Mouse (Mus musculus): Measurements from ENCODE around the gene Ptcd1. TPM values are rescaled to one million over a fixed set of nuclear protein-coding genes. Genes with fewer than 3 reads are reported as not detected.
"Not testable (repeated sequence)": the region's sequence is repeated elsewhere in the genome, so short reads cannot be mapped to it uniquely, and the experiment has no call there.

Gene Ptcd1
- total RNA-seq, 2 experiments from 2014 or later = 9.7 to 9.8 TPM

GRCm38 (mm10) chr5:145118005-145118404, 48.9 kb downstream of the Ptcd1 start:
- DNase-seq = no peak
- intact Hi-C loops (cut with DNase I; ENCODE audit: low total_unique reads) = no loop called here

GRCm38 (mm10) chr5:145116916-145117315, 50.0 kb downstream of the Ptcd1 start:
- intact Hi-C loops (cut with DNase I; ENCODE audit: low total_unique reads) = no loop called here

GRCm38 (mm10) chr5:145116316-145116715, 50.6 kb downstream of the Ptcd1 start:
- DNase-seq = peak; percentile 71
- intact Hi-C loops (cut with DNase I; ENCODE audit: low total_unique reads) = no loop called here

More at GRCm38 (mm10) chr5:145116916-145117315, 50.0 kb downstream of the Ptcd1 start:
- DNase-seq = peak; percentile 74

- DNase-seq = no peak
- intact Hi-C loops (cut with DNase I; ENCODE audit: low total_unique reads) = no loop called here
Measured at GRCm38 (mm10) chr5:145115736-145116135, 51.2 kb downstream of the Ptcd1 start.

GRCm38 (mm10) chr5:145114606-145115473, 52.1 kb downstream of the Ptcd1 start:
- intact Hi-C loops (cut with DNase I; ENCODE audit: low total_unique reads) = no loop called here
- DNase-seq = peak; percentile 83

GRCm38 (mm10) chr5:145114071-145114605, 52.8 kb downstream of the Ptcd1 start, which contains the start of gene Arpc1b:
Gene Arpc1b (plus strand): TSS chr5:145114215.
- DNase-seq = peak; percentile 82
- intact Hi-C loops (cut with DNase I; ENCODE audit: low total_unique reads) = no loop called here

GRCm38 (mm10) chr5:145113416-145113815, 53.5 kb downstream of the Ptcd1 start:
- intact Hi-C loops (cut with DNase I; ENCODE audit: low total_unique reads) = no loop called here
- no peak for DNase-seq

- DNase-seq = no peak
- intact Hi-C loops (cut with DNase I; ENCODE audit: low total_unique reads) = no loop called here
Measured at GRCm38 (mm10) chr5:145112566-145112965, 54.3 kb downstream of the Ptcd1 start.

GRCm38 (mm10) chr5:145110401-145110800, 56.5 kb downstream of the Ptcd1 start:
- DNase-seq = no peak
- intact Hi-C loops (cut with DNase I; ENCODE audit: low total_unique reads) = no loop called here

GRCm38 (mm10) chr5:145105694-145106275, 61.1 kb downstream of the Ptcd1 start:
- DNase-seq = no peak
- intact Hi-C loops (cut with DNase I; ENCODE audit: low total_unique reads) = no loop called here

- DNase-seq = no peak
- intact Hi-C loops (cut with DNase I; ENCODE audit: low total_unique reads) = no loop called here
Measured at GRCm38 (mm10) chr5:145104328-145104727, 62.6 kb downstream of the Ptcd1 start.

GRCm38 (mm10) chr5:145102706-145103105, 64.2 kb downstream of the Ptcd1 start:
- DNase-seq = no peak
- intact Hi-C loops (cut with DNase I; ENCODE audit: low total_unique reads) = no loop called here

GRCm38 (mm10) chr5:145101451-145101850, 65.5 kb downstream of the Ptcd1 start:
- DNase-seq; intact Hi-C loops (cut with DNase I; ENCODE audit: low total_unique reads): not testable (repeated sequence)

GRCm38 (mm10) chr5:145100960-145101359, 65.9 kb downstream of the Ptcd1 start:
- intact Hi-C loops (cut with DNase I; ENCODE audit: low total_unique reads) = no loop called here
- DNase-seq = no peak

- no peak for DNase-seq
- intact Hi-C loops (cut with DNase I; ENCODE audit: low total_unique reads) = no loop called here
Measured at GRCm38 (mm10) chr5:145098340-145098821, 68.5 kb downstream of the Ptcd1 start.

Other genes with a start within 250 kb of the Ptcd1 start
- gene Smurf1, start 201.3 kb downstream of the Ptcd1 start, total RNA-seq (2021) = 10 to 100 TPM; 11.0 to 13.1 TPM
- not detected for gene Gm4871, start 134.4 kb downstream of the Ptcd1 start, total RNA-seq (2021)
- not detected for gene 1700018F24Rik, start 124.1 kb downstream of the Ptcd1 start, total RNA-seq (2021)
- gene Arpc1a, start 83.3 kb downstream of the Ptcd1 start, total RNA-seq (2021) = 10 to 100 TPM; 32.9 to 38.3 TPM
- gene Kpna7, start 83.1 kb downstream of the Ptcd1 start, total RNA-seq (2021) = not detected
- gene Arpc1b, start 52.9 kb downstream of the Ptcd1 start, total RNA-seq (2021) = 10 to 100 TPM; 58.6 to 66.5 TPM
- 10 to 100 TPM; 55.4 to 58.5 TPM for gene Pdap1, start 26.9 kb downstream of the Ptcd1 start, total RNA-seq (2021)
- 10 to 100 TPM; 59.0 to 59.8 TPM for gene Bud31, start 26.7 kb downstream of the Ptcd1 start, total RNA-seq (2021)
- gene Cpsf4, start 105 bp upstream of the Ptcd1 start, total RNA-seq (2021) = 1 to 10 TPM; 7.1 to 8.8 TPM
- gene Atp5j2, start 25.0 kb upstream of the Ptcd1 start, total RNA-seq (2021) = 100 to 1,000 TPM; 553 to 667 TPM
- 1 to 10 TPM; 7.5 to 8.1 TPM for gene Zkscan14, start 34.8 kb upstream of the Ptcd1 start, total RNA-seq (2021)
- gene Zkscan5, start 37.5 kb upstream of the Ptcd1 start, total RNA-seq (2021) = 1 to 10 TPM; 7.8 to 8.2 TPM
- 10 to 100 TPM; 11.1 to 13.4 TPM for gene Zfp655, start 64.6 kb upstream of the Ptcd1 start, total RNA-seq (2021)
- gene Zscan25, start 113.4 kb upstream of the Ptcd1 start, total RNA-seq (2021) = 1 to 10 TPM; 8.0 to 8.8 TPM
- gene Cyp3a57, start 178.2 kb upstream of the Ptcd1 start, total RNA-seq (2021) = not detected

Data from gastrocnemius, postnatal 14 days (tissue).